Mouse (Mus musculus): Measurements from ENCODE around the gene Gm20388. TPM values are rescaled to one million over a fixed set of nuclear protein-coding genes. Genes with fewer than 3 reads are reported as not detected.

Gm20388 gene
- polyA plus RNA-seq, 1 experiment from 2014 or later, result not detected

GRCm38 (mm10) chr8:123657826-123658225 is 3747.2 kb downstream of the Gm20388 start:
- Histone ChIP-seq H3K27me3 (replicated peaks) (0 out of 2 replicates have a peak, but pooled peaks cover 4% of the 10 kb centered on the region), H3K4me3 (no peak overlapping the region), H3K9me3 (no peaks in the 10 kb centered on the region), H3K4me2 (no peak overlapping the region), H3K27ac (replicated peaks) (no peak overlapping the region), H3K4me1 (peaks cover 36% of the 10 kb centered on the region), H3K36me3 (peaks cover 66% of the 10 kb centered on the region), H3K9ac (no peak overlapping the region)
- WGBS, result 86% methylated on average over 8 of the region's 8 CpGs
- no peak for ATAC-seq (ENCODE audit: extremely low read depth, insufficient number of reproducible peaks, low FRiP score, low TSS enrichment)

DNA sequence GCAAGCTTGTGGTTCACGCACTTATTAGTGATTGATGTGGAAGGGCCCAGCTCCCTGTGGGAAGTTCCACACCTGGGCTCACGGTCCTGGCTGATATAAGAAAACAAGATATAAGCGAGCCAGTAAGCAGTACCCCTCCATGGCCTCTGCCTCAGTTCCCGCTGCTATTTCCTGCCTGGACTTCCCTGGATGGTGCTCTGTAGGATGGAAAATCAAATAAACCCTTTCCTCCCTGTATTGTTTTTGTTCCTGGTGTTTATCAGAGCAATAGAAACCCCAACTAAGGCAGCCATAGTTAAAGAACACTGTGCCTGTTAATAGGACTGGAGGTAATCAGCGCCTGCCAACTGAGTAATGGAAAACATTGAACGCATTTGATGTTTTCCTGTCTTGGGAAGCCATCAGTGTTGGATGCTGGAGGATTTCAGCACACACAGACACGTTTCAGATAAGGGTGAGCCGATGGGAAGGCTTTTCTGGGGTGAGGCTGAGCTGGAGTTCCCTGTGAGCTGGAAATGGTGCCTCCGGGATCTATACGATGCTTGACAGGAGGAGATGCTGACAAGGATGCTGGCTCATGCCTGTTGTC is 3748.9 kb downstream of the Gm20388 start:
- peak overlapping the region; percentile 59 for H3K27ac ChIP-seq (replicated peaks)
- no peak overlapping the region for H3K9ac ChIP-seq
- H3K4me2 ChIP-seq, result no peak overlapping the region
- peaks cover 30% of the 10 kb centered on the region for H3K4me1 ChIP-seq
- WGBS, result 52% methylated on average over 10 of the region's 10 CpGs
- no peaks in the 10 kb centered on the region for H3K27me3 ChIP-seq (replicated peaks)
- no peak overlapping the region for H3K4me3 ChIP-seq
- peaks cover 83% of the 10 kb centered on the region for H3K36me3 ChIP-seq
- no peaks in the 10 kb centered on the region for H3K9me3 ChIP-seq
- ATAC-seq (ENCODE audit: extremely low read depth, insufficient number of reproducible peaks, low FRiP score, low TSS enrichment), result no peak

DNA sequence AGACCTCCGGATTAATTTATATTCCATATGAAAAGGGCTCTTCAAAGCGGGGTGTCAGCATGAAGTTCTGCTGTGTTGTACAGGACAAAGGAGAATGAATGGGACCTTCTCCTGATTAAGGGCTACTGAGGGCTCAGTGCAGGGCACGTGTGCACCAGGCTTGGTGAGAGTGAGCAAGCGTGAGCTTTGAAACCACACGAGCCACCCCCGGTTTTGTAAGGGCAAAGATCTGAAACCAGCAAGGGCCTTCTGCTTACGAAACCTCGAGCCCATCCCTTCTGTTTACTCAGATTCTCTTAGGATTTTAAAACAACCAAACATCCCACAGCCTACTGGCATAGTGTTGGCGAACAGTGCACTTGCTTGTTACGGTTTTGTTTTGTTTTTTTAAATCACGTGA is 3750.9 kb downstream of the Gm20388 start:
- ATAC-seq (ENCODE audit: extremely low read depth, insufficient number of reproducible peaks, low FRiP score, low TSS enrichment), result no peak
- H3K4me3 ChIP-seq, result no peak overlapping the region
- H3K27ac ChIP-seq (replicated peaks), result no peak overlapping the region
- 0 out of 2 replicates have a peak, but pooled peaks cover 13% of the 10 kb centered on the region for H3K4me1 ChIP-seq
- no peak overlapping the region for H3K4me2 ChIP-seq
- no peak overlapping the region for H3K9ac ChIP-seq
- peaks cover 76% of the 10 kb centered on the region for H3K36me3 ChIP-seq
- 86% methylated on average over 11 of the region's 11 CpGs for WGBS
- no peaks in the 10 kb centered on the region for H3K9me3 ChIP-seq
- H3K27me3 ChIP-seq (replicated peaks), result no peaks in the 10 kb centered on the region

GRCm38 (mm10) chr8:123665580-123665979 is 3754.9 kb downstream of the Gm20388 start:
- Histone ChIP-seq H3K36me3 (peaks cover 40% of the 10 kb centered on the region), H3K4me2 (no peak overlapping the region), H3K9me3 (no peaks in the 10 kb centered on the region), H3K4me3 (no peak overlapping the region), H3K4me1 (peaks cover 3% of the 10 kb centered on the region; the same call in 1 of the 2 replicates), H3K9ac (no peak overlapping the region), H3K27ac (replicated peaks) (no peak overlapping the region), H3K27me3 (replicated peaks) (no peaks in the 10 kb centered on the region; the same call in 1 of the 2 replicates)
- WGBS, result 62% methylated on average over 6 of the region's 6 CpGs
- ATAC-seq (ENCODE audit: extremely low read depth, insufficient number of reproducible peaks, low FRiP score, low TSS enrichment), result no peak

DNA sequence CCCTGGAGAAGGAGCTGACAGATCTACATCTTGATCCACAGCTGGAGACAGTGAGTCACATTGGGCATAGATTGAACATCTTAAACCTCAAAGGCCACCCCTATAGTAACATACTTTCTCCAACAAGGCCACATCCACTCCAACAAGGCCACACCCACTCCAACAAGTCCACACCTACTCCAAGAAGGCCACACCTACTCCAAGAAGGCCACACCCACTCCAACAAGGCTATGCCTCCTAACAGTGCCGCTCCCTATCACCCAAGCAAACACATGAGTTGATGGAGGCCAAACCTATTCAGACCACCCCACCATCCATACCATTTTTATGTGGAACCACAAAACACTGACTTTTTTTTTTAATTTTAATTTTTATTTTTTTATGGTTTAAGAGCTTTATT is 3756.2 kb downstream of the Gm20388 start:
- ATAC-seq (ENCODE audit: extremely low read depth, insufficient number of reproducible peaks, low FRiP score, low TSS enrichment), result no peak
- no peak overlapping the region for H3K4me2 ChIP-seq
- H3K27ac ChIP-seq (replicated peaks), result no peak overlapping the region
- H3K9me3 ChIP-seq, result no peaks in the 10 kb centered on the region
- peaks cover 28% of the 10 kb centered on the region for H3K36me3 ChIP-seq
- H3K9ac ChIP-seq, result no peak overlapping the region
- WGBS, result 70% methylated on average over 1 of the region's 1 CpGs
- H3K4me3 ChIP-seq, result no peak overlapping the region
- no peaks in the 10 kb centered on the region; the same call in 1 of the 2 replicates for H3K27me3 ChIP-seq (replicated peaks)
- H3K4me1 ChIP-seq, result no peaks in the 10 kb centered on the region; the same call in 1 of the 2 replicates

- Histone ChIP-seq H3K27me3 (replicated peaks) (no peaks in the 10 kb centered on the region; the same call in 1 of the 2 replicates), H3K9ac (no peak overlapping the region), H3K27ac (replicated peaks) (no peak overlapping the region), H3K4me3 (no peak overlapping the region), H3K4me1 (no peaks in the 10 kb centered on the region; the same call in 1 of the 2 replicates), H3K9me3 (no peaks in the 10 kb centered on the region), H3K4me2 (no peak overlapping the region), H3K36me3 (peaks cover 10% of the 10 kb centered on the region)
- 57% methylated on average over 4 of the region's 4 CpGs for WGBS
- no peak for ATAC-seq (ENCODE audit: extremely low read depth, insufficient number of reproducible peaks, low FRiP score, low TSS enrichment)
Observed at GRCm38 (mm10) chr8:123668681-123669080, 3758.0 kb downstream of the Gm20388 start.

DNA sequence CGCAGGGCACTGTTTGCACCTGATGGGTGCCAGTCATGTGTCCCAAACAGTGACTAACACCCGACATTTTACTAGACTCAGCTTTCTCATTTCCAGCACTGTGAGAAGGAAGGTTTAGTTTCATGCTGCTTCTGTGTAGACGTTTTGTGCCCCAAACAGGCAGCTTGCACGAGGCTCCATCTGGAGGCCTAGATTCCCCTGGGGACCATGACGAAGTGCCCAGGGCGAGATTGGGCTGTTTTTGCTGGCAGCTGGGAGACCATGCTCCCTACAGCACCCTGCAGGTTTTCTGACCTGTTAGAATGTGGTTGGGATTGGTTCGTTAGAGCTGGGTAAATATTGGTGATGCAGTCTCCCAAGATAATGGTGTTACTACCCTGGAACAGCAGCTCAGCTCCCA is 3760.1 kb downstream of the Gm20388 start:
- H3K36me3 ChIP-seq, result no peaks in the 10 kb centered on the region
- no peaks in the 10 kb centered on the region; the same call in 1 of the 2 replicates for H3K27me3 ChIP-seq (replicated peaks)
- WGBS, result 62% methylated on average over 7 of the region's 7 CpGs
- H3K9me3 ChIP-seq, result no peaks in the 10 kb centered on the region
- H3K4me1 ChIP-seq, result peaks cover 12% of the 10 kb centered on the region
- no peak overlapping the region for H3K27ac ChIP-seq (replicated peaks)
- H3K4me3 ChIP-seq, result no peak overlapping the region
- ATAC-seq (ENCODE audit: extremely low read depth, insufficient number of reproducible peaks, low FRiP score, low TSS enrichment), result no peak
- H3K9ac ChIP-seq, result no peak overlapping the region
- H3K4me2 ChIP-seq, result no peak overlapping the region

DNA sequence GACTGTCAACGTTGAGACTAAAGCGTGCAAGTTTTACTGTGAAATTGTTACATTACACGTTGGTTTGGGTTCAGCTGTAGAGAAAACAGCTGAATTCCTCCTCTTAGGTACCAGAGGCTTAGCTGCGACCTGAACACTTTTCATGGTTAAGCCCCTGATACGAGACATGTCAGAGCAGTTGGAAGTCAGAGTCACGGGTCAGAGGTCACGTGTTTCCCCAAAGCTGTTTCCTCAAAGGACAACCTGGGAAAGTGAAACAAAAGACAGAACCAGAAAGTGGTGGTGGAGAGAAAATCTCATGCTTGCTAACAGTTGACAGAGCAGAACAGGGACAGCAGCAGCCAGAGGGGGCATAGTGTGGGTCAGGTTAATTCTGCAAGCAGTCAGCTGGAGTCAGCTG is 3760.8 kb downstream of the Gm20388 start:
- 78% methylated on average over 7 of the region's 7 CpGs for WGBS
- Histone ChIP-seq H3K9ac (no peak overlapping the region), H3K36me3 (no peaks in the 10 kb centered on the region), H3K4me2 (no peak overlapping the region), H3K27ac (replicated peaks) (no peak overlapping the region), H3K9me3 (no peaks in the 10 kb centered on the region), H3K4me3 (no peak overlapping the region), H3K4me1 (peaks cover 17% of the 10 kb centered on the region), H3K27me3 (replicated peaks) (no peaks in the 10 kb centered on the region; the same call in 1 of the 2 replicates)
- no peak for ATAC-seq (ENCODE audit: extremely low read depth, insufficient number of reproducible peaks, low FRiP score, low TSS enrichment)

DNA sequence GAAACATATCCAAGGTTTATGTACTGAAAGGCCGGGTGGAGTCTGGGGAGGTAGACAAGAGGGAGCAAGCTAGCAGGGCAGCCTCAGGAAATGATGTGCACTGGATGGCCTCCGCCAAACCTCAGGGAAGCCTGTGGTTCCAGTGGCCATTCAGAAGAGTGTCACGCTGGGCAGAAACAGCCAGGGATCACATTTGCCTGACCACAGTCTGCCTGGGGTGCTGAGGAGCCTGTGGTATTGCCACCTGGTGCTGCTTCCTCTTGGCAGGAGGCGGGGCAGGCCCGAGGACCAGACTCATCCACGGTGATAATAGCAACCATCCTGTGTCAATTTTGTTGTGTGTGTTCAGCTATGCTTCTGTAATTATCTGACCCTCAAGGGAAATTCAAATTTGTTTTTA is 3762.0 kb downstream of the Gm20388 start:
- H3K9ac ChIP-seq, result no peak overlapping the region
- peaks cover 17% of the 10 kb centered on the region for H3K4me1 ChIP-seq
- no peak overlapping the region for H3K4me3 ChIP-seq
- H3K36me3 ChIP-seq, result no peaks in the 10 kb centered on the region
- no peak overlapping the region for H3K27ac ChIP-seq (replicated peaks)
- ATAC-seq (ENCODE audit: extremely low read depth, insufficient number of reproducible peaks, low FRiP score, low TSS enrichment), result no peak
- no peaks in the 10 kb centered on the region for H3K9me3 ChIP-seq
- 63% methylated on average over 6 of the region's 6 CpGs for WGBS
- no peaks in the 10 kb centered on the region; the same call in 1 of the 2 replicates for H3K27me3 ChIP-seq (replicated peaks)
- H3K4me2 ChIP-seq, result no peak overlapping the region

DNA sequence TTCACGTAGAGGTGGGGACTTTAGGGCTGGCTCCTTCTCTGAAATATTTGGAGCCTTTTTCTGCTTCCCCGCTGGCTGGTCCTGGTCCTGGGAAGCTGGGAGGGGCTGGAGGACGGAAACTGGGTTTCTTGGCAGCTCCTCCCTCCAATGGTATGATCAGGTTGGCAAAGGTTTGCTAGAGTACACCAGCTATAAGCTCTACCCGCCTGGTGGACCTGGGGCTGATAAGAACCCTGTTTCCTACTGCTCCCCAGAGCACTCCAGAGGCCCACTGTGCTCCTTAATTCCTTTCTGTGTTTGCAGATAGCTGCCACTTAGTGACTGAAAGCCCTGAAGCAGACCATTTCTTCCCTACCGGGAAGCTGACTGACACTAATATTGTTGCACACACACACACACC is 3765.0 kb downstream of the Gm20388 start:
- ATAC-seq (ENCODE audit: extremely low read depth, insufficient number of reproducible peaks, low FRiP score, low TSS enrichment), result no peak
- Histone ChIP-seq H3K36me3 (no peaks in the 10 kb centered on the region), H3K27me3 (replicated peaks) (no peaks in the 10 kb centered on the region), H3K9me3 (no peaks in the 10 kb centered on the region), H3K4me3 (no peak overlapping the region), H3K4me2 (peak overlapping the region; percentile 43), H3K9ac (0 out of 2 replicates have a peak overlapping the region, but pooled peaks have one; percentile 42), H3K27ac (replicated peaks) (peak overlapping the region; percentile 38), H3K4me1 (peaks cover 17% of the 10 kb centered on the region)
- 14% methylated on average over 5 of the region's 5 CpGs for WGBS

DNA sequence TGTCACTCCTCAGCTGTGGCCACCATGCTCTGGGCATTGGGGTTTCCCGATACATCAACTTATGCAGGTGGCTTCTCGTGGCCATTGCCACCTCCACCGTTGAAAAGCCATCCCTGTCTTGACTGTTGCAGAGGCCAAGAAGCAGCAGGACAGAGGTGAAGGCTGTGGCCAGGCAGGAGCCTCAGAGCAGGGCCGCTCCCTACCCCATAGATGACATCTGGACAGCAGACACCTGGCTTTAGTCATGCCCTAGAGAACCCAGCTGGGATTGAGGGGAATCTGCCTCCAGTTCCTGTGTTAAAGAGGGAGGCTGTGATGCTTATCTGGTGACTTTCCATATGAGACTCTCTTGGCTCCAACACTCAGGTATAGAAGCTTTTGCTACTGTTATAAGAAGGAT is 3767.7 kb downstream of the Gm20388 start:
- Histone ChIP-seq H3K27ac (replicated peaks) (no peak overlapping the region), H3K9me3 (no peaks in the 10 kb centered on the region), H3K4me2 (no peak overlapping the region), H3K36me3 (no peaks in the 10 kb centered on the region), H3K9ac (no peak overlapping the region), H3K4me1 (peaks cover 24% of the 10 kb centered on the region), H3K4me3 (no peak overlapping the region), H3K27me3 (replicated peaks) (no peaks in the 10 kb centered on the region)
- 78% methylated on average over 4 of the region's 4 CpGs for WGBS
- ATAC-seq (ENCODE audit: extremely low read depth, insufficient number of reproducible peaks, low FRiP score, low TSS enrichment), result no peak

All from heart, embryonic 13.5 days (tissue).